Mouse (Mus musculus): ENCODE measurements around the gene Tdrd9.

The Tdrd9 gene

DNA sequence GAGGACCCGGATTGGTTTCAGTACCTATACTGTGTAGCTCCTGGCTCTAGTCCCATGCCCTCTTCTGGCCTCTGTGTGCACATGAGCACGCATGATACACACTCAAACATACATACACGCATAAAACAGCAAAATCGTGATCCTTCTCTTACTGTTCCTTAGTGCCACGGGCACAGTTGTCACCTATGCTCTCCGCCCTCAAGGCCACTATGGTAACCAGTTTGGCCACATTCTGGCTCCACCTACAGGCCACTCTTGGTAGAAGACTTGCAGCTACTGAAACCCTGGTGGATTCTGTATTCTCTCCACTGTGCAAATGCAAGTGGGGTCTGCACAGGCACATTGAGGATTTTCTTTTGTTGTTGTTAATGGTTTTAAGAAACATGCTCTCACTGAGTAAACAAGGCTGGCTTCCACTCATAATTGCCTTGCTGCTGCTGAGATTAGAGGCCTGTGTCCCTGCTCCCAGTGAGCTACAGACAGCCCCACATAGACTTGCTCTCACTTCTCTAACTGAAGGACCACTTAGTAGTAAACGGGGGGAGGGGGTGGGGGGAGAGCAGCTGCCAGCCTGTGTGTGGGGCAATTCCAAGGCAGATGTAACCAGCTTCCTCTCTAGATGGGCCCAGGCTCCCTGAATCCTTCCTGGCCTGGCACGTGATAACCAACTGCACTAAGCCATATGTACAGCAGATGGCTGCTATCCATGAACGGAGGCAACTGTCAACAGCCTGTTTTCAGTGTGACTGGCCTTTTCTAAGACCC lies 13.1 kb upstream of the Tdrd9 start:
- DNase-seq (ENCODE audit: low read depth, low spot score) = no peak

DNA sequence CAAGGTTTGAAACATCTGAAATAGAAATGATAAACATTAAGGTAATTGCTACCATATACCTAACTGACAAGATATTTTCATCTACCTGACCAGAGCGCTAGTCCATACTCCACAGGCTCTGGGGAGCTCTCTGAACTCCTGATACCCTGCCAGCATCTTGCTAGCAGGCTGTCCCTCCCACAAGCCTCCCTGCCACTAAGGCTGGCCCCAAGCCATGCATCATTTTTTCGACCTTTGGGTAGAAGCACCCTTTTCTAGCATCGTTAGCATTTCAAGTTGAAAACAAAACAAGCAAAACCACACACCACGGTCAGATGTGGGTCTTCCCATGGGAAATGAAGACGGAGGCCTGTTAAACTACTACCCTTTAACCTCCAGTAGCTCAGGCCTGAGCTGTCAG lies 8.0 kb upstream of the Tdrd9 start:
- no peak for DNase-seq (ENCODE audit: low read depth, low spot score)

DNA sequence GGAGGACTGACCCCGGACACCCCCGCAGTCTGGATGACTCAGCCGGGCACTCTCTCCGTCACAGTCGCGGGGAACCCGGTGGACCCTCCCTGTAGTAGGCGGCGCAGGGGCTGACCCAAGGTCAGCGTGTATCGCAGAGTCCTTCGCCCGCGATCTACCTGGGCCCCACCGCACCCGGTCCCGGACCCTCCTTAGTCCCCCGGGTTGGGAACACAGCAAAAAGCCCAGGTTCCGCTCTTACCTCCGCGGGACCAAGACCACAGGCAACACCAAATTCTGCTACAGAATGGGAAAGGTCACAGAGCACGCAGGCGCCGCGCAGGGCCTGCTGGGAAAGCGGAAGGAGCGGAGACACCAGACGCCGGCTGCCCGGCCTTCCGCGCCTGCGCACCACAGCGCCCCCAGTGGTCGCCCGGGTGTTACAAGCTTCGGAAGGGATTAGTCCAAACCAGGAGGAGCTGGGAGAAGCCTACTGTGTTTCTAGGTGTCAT lies 4.6 kb upstream of the Tdrd9 start, which contains the start of gene Atp5mpl:
Gene Atp5mpl (minus strand): TSS at position 295 of the 491 bp plus-strand sequence.
- peak; percentile 87 for DNase-seq (ENCODE audit: low read depth, low spot score)

DNA sequence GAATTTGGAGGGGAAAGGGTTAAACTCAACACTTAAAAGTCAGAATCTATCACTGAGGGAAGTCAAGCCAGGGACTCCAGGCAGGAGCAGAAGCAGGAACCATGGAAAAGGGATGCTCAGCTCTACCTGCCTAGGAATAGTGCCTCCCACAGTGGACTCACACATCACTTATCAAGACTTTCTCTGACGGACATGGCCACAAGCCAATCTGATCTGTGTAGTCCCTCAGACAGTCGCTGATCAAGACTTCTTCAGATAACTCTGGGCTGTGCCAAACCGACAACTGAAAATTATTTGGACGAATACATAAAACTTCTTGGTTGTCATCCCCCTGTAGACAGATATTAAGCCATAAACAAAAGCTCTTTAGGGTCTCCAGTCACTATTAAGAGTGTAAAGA lies 1.3 kb upstream of the Tdrd9 start:
- DNase-seq (ENCODE audit: low read depth, low spot score) = no peak

DNA sequence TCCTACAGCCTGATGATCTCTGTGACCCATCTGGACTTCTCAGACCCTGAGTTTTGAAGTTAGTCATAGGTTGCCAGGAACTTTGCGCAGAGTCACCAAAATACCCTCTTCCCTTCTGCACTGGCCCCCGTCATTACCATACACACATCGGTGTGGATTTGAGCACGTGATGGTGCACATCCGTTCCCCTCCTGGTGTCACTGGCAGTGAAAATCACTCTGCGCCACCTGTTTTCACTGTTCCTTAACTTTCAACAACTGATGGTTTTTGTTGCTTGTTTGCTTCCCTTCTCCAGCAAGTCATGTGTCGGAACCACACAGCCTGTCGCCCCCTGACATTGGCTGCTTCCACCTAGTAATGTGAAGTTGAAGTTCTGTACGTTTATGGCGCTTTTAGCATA lies 1.1 kb downstream of the Tdrd9 start:
- DNase-seq (ENCODE audit: low read depth, low spot score) = no peak

DNA sequence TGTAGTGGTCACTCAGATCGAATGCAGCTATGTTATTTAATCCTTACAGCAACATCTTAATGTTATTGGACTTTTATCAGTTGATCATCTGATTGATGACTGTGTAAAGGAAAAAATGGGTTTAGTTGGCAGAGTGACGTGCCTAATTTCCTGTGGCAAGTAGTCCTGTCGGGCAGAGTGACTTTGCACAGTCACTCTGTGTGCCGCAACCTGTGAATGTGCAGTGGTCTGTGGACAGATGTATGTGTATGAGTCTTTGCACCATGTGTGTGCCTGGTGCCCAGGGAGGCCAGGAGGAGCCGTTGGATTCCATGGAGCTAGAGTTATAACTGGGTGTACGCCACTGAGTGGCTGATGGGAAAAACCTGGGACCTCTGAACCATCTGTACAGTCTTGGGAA lies 3.2 kb downstream of the Tdrd9 start:
- no peak for DNase-seq (ENCODE audit: low read depth, low spot score)

DNA sequence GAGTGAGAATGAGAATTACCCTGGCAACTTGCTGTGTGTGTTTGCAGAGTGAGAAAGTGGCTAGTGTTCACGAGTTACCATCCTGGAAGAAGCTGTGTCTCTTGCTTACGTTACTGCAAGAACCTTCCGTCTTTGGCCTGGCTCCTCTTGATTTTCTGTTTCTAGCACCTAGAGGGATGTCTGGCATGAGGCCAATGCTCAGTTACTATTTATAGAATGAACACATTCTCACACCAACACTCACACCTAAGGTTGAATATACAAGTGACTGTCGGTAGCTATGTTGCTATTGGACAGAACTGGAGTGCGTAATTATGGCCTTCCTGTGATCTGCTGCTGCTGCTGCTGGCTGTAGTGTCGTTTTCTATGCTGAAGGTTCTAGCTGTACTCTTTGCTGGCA lies 5.8 kb downstream of the Tdrd9 start:
- DNase-seq (ENCODE audit: low read depth, low spot score) = no peak

DNA sequence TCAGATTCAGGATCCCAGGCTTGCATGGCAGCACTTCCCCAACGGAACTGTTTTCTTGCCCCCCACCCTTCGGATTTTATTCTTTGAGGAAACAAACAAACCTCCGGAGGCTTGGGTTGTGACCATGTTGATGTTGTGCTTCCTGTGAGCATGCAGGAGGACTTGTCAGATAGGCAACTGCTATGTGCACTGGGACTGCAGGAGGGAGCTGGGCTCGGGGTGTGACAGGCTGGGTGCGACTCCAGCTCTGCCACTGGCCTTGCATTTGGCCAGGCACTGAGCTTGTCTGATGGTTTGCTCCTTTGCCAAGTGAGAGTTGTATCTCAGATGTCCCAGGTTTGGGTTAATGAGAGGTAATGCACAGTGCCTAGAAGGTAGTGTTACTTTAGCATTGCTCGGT lies 6.9 kb downstream of the Tdrd9 start:
- no peak for DNase-seq (ENCODE audit: low read depth, low spot score)

DNA sequence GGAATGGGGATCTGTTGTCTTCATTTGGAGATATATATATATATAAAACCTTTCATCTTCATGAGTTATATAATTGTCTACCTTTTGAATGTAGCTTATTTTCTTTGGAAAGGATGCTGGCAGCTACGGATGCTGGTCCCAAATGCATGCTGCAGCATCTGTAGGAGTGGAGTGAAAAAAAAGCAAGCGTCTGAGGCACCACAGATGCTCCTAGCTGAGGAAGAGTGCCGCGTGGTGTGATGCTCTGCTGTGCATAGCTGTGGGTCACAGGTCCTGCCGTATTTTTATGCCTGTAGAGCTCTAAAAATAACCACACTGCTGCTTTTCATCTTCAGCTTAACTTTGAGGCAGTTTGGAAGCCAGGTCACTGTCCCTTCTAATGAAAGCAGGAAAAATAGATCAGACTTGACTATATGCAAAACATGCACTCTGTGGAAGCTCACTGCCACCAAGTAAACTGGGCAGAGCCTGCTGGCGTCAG lies 9.6 kb downstream of the Tdrd9 start, which contains the start of gene Rd3l:
Gene Rd3l (minus strand): TSS at position 431 of the 481 bp plus-strand sequence.
- DNase-seq (ENCODE audit: low read depth, low spot score) = no peak

DNA sequence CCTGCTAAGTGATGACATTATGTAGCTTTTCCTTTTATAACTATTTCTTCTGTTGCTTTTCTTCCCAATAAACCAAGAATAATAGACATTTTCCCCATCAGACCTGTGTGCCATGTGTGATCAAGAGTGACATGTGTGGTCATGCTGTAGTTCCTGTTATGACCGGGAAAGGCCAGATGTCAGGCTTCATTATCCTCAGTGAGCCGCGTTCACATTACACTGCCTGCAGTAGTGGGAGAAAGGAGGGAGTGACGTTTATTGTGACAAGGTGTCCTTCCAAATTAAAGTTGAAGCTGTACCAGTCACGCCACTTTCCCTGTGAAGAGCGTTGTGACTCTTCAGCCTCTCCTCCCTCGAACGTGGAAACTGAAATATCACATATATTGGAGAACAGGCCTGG lies 10.5 kb downstream of the Tdrd9 start:
- DNase-seq (ENCODE audit: low read depth, low spot score) = no peak

DNA sequence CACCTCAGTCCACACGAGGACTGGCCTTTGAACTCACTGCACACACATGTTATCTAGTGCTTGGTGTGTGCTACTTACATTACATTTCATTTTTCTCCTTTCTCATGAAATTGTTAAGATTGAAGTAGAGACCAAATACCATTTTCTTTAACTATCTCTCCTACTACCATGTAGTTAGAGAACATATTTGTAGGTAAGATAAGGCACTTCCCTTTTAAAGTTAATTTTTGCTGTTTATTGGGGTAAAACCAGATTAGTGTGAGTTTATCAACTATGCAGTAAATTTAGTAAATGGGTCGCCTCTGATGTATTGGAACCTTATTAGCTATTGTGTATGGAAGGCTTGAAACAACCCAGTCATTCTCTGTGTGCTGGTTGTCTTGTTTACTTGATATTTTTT lies 11.8 kb downstream of the Tdrd9 start:
- no peak for DNase-seq (ENCODE audit: low read depth, low spot score)

DNA sequence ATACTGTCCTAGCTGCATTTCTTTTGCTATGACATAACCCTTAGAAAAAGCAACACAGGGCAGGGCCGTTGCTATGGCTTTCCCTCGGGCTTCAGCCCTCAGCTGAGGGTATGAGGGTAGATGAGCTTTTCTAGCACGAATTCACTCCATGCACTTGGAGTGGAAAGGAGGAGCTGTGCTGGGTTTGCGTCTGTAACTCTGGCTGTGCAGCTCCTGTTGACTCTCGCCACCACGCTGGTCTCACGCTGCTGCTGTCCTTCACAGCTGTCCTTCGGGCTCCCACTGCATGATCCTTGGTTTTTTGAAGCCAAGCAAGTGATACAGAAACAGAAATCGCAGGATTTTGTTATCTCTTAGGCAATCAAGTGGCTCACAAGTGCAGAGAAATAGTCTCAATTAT lies 15.4 kb downstream of the Tdrd9 start:
- DNase-seq (ENCODE audit: low read depth, low spot score) = no peak

DNA sequence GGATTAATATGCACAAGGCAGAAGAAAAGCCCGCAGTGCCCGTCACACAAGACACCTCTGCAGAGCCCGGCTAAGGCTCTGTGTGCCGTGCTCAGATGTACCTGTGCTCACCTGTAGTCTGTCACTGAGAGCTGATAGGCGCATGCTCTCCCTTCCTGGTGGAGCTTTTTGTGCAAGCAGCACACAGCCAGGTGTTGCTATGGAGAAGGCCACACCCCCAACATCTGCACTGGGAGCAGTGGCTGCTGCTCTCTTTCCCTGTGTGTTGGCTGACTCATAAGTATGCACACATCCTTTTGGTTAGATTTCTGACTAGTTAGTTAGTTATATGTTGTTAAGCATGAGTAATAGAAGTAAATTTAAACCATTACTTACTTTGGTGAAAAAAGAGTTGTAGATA lies 21.3 kb downstream of the Tdrd9 start:
- no peak for DNase-seq (ENCODE audit: low read depth, low spot score)

DNA sequence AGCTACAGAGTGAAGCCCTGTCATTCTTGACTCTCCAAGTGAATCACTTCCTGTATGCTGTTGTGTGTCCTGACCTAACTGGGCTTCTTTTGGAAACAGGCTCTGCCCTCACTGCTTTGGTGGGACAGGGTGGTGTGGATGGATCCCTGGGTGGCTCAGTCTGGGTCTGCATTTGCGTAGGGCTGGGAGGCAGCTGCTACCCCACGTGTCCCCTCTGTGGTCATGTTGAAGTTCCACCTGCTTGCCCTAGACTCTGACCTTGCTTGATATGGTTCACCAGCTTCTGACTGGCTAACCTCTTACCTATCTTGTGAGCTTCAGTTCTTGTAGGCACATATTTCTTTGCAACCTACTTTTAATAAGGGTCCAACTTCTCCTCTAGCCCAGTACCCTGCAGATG lies 23.8 kb downstream of the Tdrd9 start:
- no peak for DNase-seq (ENCODE audit: low read depth, low spot score)

DNA sequence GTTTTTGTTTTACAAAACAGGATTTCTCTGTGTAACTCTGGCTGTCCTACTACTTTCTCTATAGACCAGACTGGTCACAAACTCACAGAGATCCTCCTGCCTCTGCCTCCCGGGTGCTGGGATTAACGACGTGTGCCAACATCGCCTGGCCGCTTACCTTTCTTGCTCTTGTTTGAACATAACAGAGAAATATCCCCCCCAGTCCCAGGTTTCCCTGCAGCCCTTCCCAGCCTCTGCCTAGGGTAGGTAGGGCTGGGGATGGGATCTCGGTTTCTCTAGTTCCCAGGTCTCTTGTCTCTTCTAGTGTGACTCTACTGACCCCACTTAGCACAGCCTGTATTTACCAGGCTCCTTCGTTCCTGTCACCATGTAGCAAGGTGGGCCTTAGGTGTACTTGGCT lies 28.4 kb downstream of the Tdrd9 start:
- no peak for DNase-seq (ENCODE audit: low read depth, low spot score)

DNA sequence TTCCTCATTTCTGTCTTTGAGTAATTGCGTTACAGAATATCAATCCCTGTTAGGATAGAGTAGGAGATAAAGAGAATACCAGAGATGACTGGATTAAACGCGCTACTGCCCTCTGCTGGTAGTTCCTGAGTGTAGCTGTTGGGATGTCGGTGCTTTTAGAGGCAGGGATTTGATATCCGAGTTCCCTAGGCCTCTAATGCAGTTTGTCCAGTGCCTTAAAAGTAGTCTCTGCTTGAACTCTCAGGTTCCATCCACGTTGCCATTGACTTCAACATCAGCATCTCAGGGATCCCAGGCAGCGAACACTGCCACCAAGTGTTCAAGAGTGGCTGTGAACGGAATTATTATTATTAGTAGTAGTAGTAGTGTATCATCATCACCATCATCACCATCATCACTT lies 29.9 kb downstream of the Tdrd9 start:
- DNase-seq (ENCODE audit: low read depth, low spot score) = peak; percentile 80

DNA sequence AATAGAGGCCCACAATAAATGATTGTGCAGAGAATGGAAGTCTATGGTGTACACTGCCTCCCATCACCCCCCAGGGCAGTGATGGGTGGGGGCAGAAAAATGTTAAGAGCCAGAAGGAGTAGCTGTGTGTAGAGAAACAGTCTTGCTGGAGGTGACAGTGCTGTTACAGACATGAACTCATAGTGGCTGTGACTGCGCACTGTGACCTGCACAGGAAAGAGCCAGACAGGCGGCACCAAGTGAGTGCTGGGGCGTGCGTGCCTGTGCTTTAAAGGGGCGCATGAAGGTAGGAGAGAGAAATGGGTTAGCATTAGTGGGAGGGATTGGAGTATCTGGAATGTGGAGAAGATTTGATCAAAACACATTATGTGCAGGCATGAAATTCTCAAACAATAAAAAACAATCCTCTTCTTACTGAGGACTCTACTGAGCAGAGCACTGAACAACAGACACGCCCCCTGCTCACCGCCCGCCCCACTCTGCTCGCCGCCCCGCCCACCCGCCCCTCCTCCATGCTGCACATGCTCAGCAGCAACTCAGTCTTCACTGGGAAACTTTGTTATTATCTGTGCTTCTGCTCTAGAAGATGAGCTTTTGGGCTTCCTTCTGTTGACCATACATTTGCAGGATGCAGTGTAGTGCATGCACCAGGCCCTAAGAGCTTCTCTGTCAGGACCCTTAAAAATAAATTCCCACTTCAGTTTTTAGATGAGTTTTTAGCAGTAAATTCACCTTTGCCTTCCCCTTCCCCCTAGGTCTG lies 41.3 kb downstream of the Tdrd9 start:
- DNase-seq (ENCODE audit: low read depth, low spot score) = no peak

DNA sequence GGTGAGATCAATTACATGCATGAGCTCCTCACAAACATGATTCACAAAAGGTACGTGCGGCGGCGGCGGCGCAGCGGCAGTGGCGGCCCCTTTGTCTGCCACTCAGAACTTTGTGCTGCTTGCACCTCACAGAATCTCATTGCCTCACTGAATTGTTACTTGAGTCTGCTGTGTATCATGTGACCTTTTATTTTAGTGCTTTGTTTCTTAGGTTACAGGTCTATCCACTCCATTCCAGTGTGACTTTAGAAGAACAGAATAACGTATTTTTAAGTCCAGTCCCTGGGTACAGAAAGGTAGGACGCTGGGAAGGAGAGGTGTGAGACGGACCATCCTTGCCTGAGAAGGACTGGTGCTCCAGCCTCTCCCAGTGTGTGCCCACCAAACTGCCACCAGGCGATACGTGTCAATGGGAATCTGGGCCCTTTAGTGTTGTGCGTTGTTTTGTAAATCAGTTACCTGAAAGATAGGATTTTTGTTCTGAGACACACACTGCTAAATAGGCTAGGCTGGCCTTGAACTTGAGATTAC lies 42.0 kb downstream of the Tdrd9 start:
- no peak for DNase-seq (ENCODE audit: low read depth, low spot score)

DNA sequence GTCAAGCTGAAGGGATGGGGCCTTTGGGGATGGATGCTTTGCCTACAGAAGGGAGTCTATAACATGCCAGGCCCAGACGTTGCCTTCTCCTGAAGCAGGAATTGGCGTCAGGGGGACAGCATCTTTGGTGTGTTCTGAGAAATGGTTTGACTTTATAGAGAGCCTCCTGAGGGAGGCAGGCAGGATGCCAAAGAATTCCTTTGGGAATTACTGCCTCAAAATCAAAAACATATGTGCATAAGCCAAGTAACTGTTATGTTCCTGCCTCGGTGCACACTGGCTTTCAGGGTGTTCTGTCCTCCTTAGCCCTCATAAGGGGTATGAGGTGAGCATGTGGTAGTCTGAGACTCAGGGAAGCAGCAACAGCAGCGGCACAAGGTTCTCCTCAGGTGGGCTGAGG lies 45.0 kb downstream of the Tdrd9 start:
- DNase-seq (ENCODE audit: low read depth, low spot score) = no peak

DNA sequence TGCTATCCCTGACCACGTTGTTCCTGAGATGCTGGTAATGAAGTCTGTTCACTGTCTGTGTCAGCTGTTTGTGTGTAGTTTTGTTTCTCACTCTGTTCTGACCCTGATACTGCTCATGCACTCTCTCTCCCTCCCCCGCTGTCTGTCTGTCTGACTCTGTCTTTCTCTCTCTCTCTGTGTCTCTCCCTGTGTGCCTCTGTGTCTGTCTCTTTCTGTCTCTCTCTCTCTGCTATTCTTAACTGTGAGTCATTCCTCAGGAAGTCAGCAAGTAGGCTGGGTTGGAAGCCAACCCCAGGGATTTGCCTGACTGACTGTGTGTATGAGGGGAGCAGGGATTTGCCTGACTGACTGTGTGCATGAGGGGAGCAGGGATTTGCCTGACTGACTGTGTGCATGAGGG lies 51.9 kb downstream of the Tdrd9 start:
- DNase-seq (ENCODE audit: low read depth, low spot score) = no peak

DNA sequence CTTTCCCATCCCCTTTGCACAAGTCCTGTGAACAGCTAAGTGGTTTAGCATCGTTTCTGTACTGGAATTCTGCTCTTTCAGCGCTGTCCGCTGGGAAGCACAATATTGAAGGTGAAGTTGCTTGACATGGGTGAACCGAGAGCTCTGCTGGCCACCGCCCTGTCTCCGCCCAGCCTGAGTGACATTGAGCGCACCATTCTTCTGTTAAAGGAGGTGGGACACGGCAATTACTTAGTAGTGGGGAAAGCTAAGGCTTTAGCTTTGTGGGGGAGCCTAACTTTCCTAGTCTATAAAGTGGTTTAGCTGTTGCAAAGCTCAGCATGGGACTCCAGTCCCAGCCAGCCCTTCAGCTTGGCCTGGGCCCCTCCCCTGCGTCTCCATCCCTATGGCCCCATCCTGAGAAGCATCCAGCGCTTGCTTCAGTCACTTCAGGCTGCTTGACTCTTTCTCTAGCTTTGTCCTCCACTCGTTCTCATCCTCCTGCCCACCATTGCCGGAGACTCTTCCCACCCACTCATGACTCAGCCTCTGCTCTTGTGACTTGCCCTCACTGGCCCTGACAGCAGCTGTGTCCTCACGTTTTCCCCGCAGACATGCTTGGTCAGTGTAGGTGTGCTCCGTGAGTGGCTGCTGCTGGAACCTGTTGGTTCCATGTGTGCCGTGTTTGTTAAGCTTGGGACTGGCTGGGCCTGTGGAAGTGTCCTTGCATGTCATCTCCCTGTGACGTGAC lies 53.4 kb downstream of the Tdrd9 start:
- DNase-seq (ENCODE audit: low read depth, low spot score) = no peak

DNA sequence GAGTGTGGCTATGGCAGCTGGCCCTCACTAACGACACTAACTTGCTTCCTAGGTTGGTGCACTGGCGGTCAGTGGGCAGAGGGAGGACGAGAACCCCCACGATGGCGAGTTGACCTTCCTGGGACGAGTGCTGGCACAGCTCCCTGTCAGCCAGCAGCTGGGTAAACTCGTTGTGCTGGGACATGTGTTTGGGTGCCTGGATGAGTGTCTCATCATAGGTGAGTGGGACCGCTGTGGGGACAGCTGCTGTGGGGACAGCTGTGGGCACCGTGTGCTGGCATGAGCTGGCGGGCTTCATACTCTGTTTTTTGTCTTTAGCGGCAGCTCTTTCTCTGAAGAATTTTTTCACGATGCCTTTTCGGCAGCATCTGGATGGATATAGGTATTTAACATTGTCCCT lies 54.1 kb downstream of the Tdrd9 start:
- DNase-seq (ENCODE audit: low read depth, low spot score) = no peak

Measured in retina, adult 2 months (tissue).